Mouse (Mus musculus): ENCODE results near the gene Tubg2.

- TF ChIP-seq CTCF (IDR thresholded peaks at IDR 0.05; ENCODE audit: control insufficient read depth, insufficient read depth, insufficient replicate concordance, low read depth, low read length) (no peak), POLR2A (IDR thresholded peaks at IDR 0.05; ENCODE audit: control insufficient read depth, low read depth, low read length) (no peak)
Measured at GRCm38 (mm10) chr11:101133037-101133436, 22.7 kb upstream of the Tubg2 start.

Measured in testis, adult 2 months (tissue).